Mouse (Mus musculus) thymus, adult 2 months (tissue): Measurements from ENCODE around the gene Dip2c. TPM values are rescaled to one million over a fixed set of nuclear protein-coding genes. Genes with fewer than 3 reads are reported as not detected.

ENCODE experiments used
- DNase-seq: peaks from one replicate; pipeline ENCODE4 v3.0.0; 2021
- H3K27ac ChIP-seq: fragments of 200-500 bp; 2 replicates; pipeline ENCODE4 v1.5.1; 2012; ENCODE audit warnings: low read length, control low read depth; ENCODE audit not compliant: control insufficient read depth, insufficient read depth
- H3K27me3 ChIP-seq: fragments of 200-500 bp; 2 replicates; pipeline ENCODE4 v1.6.1; 2012; ENCODE audit warnings: mild to moderate bottlenecking, low read length, moderate library complexity, mixed read lengths; ENCODE audit not compliant: control insufficient read depth, insufficient read depth
- H3K36me3 ChIP-seq: fragments of 200-500 bp; 2 replicates; pipeline ENCODE4 v1.6.1; 2012; ENCODE audit warnings: mild to moderate bottlenecking, low read length, moderate library complexity; ENCODE audit not compliant: control insufficient read depth, insufficient read depth
- H3K4me1 ChIP-seq: fragments of 200-500 bp; replicated peaks from 2 replicates; pipeline ENCODE4 v1.6.1; 2012; ENCODE audit warnings: low read length; ENCODE audit not compliant: control insufficient read depth, insufficient read depth
- H3K4me3 ChIP-seq: fragments of 200-500 bp; 2 replicates; pipeline ENCODE4 v1.5.1; 2012; ENCODE audit warnings: mild to moderate bottlenecking, low read length, control low read depth, moderate library complexity; ENCODE audit not compliant: control insufficient read depth, insufficient read depth
- CTCF ChIP-seq: fragments of 200-500 bp; IDR thresholded peaks from 2 replicates; pipeline ENCODE4 v1.5.1; 2012; ENCODE audit warnings: mild to moderate bottlenecking, control low read depth, low read length, moderate library complexity, borderline replicate concordance; ENCODE audit not compliant: control insufficient read depth, poor library complexity, insufficient read depth; ENCODE audit errors: extremely low read depth
- POLR2A ChIP-seq: fragments of 200-500 bp; IDR thresholded peaks from 2 replicates; pipeline ENCODE4 v1.6.1; 2012; ENCODE audit warnings: mild to moderate bottlenecking, low read length, control low read depth, moderate library complexity; ENCODE audit not compliant: control insufficient read depth, poor library complexity, insufficient read depth; ENCODE audit errors: extremely low read depth
- WGBS: fragments of 180-500 bp; shearing (Covaris S2); methylation state at CpG from one replicate; pipeline ENCODE4 v1.1.7; 2018; 5-methylcytosine and 5-hydroxymethylcytosine counted together
- polyA plus RNA-seq: library from polyadenylated mRNA; depleted of rRNA; stranded (reverse); fragments of >200 nt; gene quantifications from 2 replicates; pipeline ENCODE4 v1.2.3, GENCODE M21; 2012

Dip2c gene
- polyA plus RNA-seq, 1 experiment: 6.5 TPM

DNA sequence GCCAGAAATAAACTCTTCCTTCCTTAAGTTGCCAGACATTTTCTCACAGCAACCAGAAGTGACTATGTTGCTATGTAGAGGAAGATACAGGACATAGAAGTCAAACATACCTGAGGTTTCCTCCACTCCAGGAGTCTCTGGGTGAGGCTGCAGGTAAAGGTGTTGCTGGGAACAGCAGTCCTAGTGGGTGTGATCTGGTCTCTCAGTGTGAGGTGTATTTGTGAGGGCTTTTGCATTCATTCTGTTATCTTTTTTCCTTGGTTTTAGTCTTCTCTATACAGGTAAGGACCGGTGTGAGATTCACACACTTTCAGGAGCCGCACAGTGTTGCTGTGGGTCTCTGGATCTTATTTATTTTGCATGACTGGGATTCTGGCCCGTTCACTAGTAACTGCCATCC lies 405.2 kb downstream of the Dip2c start:
- TF ChIP-seq CTCF: no peak
- no peak for TF ChIP-seq POLR2A
- WGBS: 97% methylated on average over 3 of the region's 3 CpGs
- Histone ChIP-seq H3K4me1 (no peaks in the 10 kb centered on the region), H3K27me3 (no peaks in the 10 kb centered on the region), H3K36me3 (peaks cover 25% of the 10 kb centered on the region; the same call in 1 of the 2 replicates), H3K4me3 (no peak overlapping the region), H3K27ac (no peak overlapping the region)
- DNase-seq: no peak

- WGBS: 94% methylated on average over 4 of the region's 4 CpGs
- TF ChIP-seq POLR2A: no peak
- TF ChIP-seq CTCF: no peak
- DNase-seq: no peak
- Histone ChIP-seq H3K27me3 (no peaks in the 10 kb centered on the region), H3K27ac (no peak overlapping the region), H3K36me3 (peaks cover 36% of the 10 kb centered on the region), H3K4me1 (no peaks in the 10 kb centered on the region), H3K4me3 (no peak overlapping the region)
Observed at GRCm38 (mm10) chr13:9683280-9683679, 407.0 kb downstream of the Dip2c start.

DNA sequence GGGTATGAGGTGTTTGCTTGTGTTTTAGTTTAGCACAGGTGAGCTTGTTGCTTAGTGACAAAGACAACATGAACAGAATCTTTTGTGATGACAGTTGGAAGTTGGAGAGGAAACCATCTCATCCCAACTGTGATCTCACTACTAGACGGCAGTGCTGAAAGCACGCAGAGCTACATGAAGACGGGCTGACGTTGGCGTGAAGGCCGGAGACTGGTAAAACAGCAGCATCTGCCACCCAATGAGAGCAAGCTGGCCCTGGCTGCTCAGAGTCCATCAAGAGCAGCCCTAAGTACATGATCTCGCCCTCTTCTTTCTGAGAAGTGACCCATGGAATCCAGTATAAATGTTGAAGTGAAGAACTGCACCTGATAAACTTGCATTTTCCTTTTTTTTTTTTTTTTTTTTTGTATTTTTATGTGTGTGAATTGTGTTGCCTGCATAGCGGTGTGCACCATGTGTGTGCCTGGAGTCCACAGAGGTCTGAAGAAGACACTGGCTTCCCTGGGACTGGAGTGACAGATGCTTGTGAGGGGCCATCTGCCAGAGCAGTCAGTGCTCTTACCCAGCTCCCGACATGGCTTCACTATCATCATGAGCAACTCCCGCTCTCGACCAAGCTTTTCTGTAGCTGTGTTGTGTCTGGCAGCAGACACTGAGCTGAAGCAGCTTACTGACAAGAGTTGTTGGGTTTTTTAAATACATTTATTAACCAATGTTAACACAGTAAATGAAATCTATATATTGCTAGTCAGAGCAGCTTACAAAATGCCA lies 408.0 kb downstream of the Dip2c start:
- Histone ChIP-seq H3K27ac (no peak overlapping the region), H3K36me3 (peaks cover 47% of the 10 kb centered on the region), H3K4me3 (no peak overlapping the region), H3K27me3 (no peaks in the 10 kb centered on the region), H3K4me1 (no peaks in the 10 kb centered on the region)
- no peak for DNase-seq
- WGBS: 97% methylated on average over 11 of the region's 11 CpGs
- TF ChIP-seq POLR2A: no peak

DNA sequence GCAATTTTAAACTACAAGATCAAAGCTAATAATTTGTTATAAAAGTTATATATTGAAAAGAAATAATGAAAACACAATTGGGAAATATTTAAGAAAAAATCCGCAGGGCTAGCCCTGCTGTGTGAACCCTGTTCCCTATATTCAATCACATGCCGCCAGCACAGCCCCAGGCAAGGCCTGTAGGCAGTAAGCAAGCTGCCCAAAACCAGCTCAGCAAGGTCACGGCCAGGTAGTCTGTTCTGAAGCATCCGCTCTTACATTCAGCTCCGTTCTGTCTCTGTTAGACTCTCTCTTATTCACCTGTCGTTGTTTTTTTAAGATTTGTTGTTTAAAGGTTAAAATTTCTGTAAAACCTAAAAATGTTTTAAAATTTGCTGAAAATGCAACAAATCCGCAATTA lies 409.9 kb downstream of the Dip2c start:
- DNase-seq: no peak
- 99% methylated on average over 7 of the region's 7 CpGs for WGBS
- Histone ChIP-seq H3K4me3 (no peak overlapping the region), H3K27ac (no peak overlapping the region), H3K36me3 (peaks cover 66% of the 10 kb centered on the region), H3K27me3 (no peaks in the 10 kb centered on the region), H3K4me1 (no peaks in the 10 kb centered on the region)
- TF ChIP-seq POLR2A (no peak), CTCF (no peak)

- peaks cover 69% of the 10 kb centered on the region for H3K36me3 ChIP-seq
- TF ChIP-seq CTCF (no peak), POLR2A (no peak)
- H3K27ac ChIP-seq: no peak overlapping the region
- no peaks in the 10 kb centered on the region for H3K27me3 ChIP-seq
- H3K4me1 ChIP-seq: no peaks in the 10 kb centered on the region
- WGBS: 95% methylated on average over 11 of the region's 11 CpGs
- no peak overlapping the region for H3K4me3 ChIP-seq
- DNase-seq: no peak
Observed at GRCm38 (mm10) chr13:9686765-9687164, 410.4 kb downstream of the Dip2c start.

- DNase-seq: no peak
- no peaks in the 10 kb centered on the region for H3K27me3 ChIP-seq
- H3K36me3 ChIP-seq: peaks cover 68% of the 10 kb centered on the region
- no peak overlapping the region for H3K27ac ChIP-seq
- H3K4me1 ChIP-seq: no peaks in the 10 kb centered on the region
- no peak for TF ChIP-seq POLR2A
- TF ChIP-seq CTCF: no peak
- 90% methylated on average over 16 of the region's 16 CpGs for WGBS
- H3K4me3 ChIP-seq: no peak overlapping the region
Observed at GRCm38 (mm10) chr13:9689366-9689765, 413.0 kb downstream of the Dip2c start.

- H3K27ac ChIP-seq: no peak overlapping the region
- DNase-seq: no peak
- H3K36me3 ChIP-seq: peaks cover 51% of the 10 kb centered on the region
- no peaks in the 10 kb centered on the region for H3K4me1 ChIP-seq
- no peak for TF ChIP-seq POLR2A
- TF ChIP-seq CTCF: no peak
- H3K4me3 ChIP-seq: no peak overlapping the region
- 97% methylated on average over 3 of the region's 3 CpGs for WGBS
- no peaks in the 10 kb centered on the region for H3K27me3 ChIP-seq
Observed at GRCm38 (mm10) chr13:9692876-9693275, 416.5 kb downstream of the Dip2c start.
